In the genomic region with DNA sequence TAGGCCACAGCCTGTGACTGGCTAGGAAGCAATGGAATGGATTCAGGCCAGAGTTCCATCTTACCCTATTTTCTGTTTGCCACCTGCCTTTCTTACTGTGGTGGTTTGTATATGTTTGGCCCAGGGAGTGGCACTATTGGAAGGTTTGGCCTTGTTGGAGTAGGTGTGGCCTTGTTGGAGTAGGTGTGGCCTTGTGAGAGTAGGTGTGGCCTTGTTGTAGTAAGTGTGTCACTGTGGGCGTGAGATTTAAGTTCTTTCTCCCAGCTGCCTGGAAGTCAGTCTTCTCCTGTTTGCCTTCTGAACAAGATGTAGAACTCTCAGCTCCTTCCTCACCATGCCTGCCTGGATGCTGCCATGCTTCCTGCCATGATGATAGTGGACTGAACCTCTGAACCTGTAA, we compare ENCODE assay signal across 2 mouse cellular contexts. TPM values are rescaled to one million over a fixed set of nuclear protein-coding genes. Genes with fewer than 3 reads are reported as not detected.
"Had no signal": no experiment of that assay in that cellular context is flagged by ENCODE, and none has a peak within 500 bp of the region (broad histone marks: within the 10 kb centered on the region; RNA-seq: fewer than 3 reads in every experiment).

No protein-coding gene starts in this region.

RNA-seq across cellular contexts. Expression of gene Cdh23, which starts 46.0 kb away (rescaled TPM):
- total RNA-seq: common myeloid progenitor, adult 5-6 weeks; granulocyte monocyte progenitor cell, adult 5-6 weeks had no signal
